Mouse (Mus musculus) G1E (cell line): ENCODE data around the gene Ntm.

Experiments
- CTCF ChIP-seq: IDR thresholded peaks from 2 replicates; pipeline ENCODE4 v1.5.1; 2012; ENCODE audit warnings: low read depth, low read length, inconsistent platforms, mixed read lengths
- POLR2AphosphoS5 ChIP-seq: IDR thresholded peaks from 2 replicates; pipeline ENCODE4 v1.6.1; 2012; ENCODE audit warnings: low read depth, low read length, inconsistent platforms; ENCODE audit not compliant: insufficient replicate concordance
- TAL1 ChIP-seq: conservative IDR thresholded peaks from 2 replicates; pipeline ENCODE4 v1.6.1; 2012; ENCODE audit warnings: low read depth, low read length, inconsistent platforms, mixed read lengths

DNA sequence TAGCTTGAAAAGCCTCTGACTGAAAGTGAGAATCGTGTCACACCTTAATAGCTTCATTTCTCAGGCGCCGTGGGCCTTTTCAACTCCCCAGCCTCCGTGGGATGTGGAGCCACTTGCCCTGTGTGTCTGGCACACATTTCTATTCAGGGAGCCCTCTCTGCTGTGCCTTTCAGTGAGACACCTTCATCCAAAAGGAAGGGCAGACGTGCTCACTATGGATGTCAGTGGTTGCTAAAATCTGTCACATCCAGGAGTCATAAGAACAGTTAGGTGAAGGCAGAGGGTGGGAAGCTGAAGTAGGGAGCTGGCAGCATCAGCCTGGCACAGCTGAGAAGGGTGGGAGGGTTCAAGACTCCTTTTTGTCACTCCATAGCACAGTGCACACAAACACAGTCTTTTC lies 201.4 kb downstream of the Ntm start:
- no peak for TF ChIP-seq CTCF
- no peak for TF ChIP-seq POLR2AphosphoS5
- no peak for TF ChIP-seq TAL1
